In genomic region chr14:115485090-115485489, GRCm38 (mm10) we compare ENCODE assay signal across 9 mouse cellular contexts.
DNase-seq lines count a peak whose midpoint lies in the region; ATAC-seq and TF ChIP-seq lines count a peak whose summit lies in the region.
"Had no signal": no experiment of that assay in that cellular context is flagged by ENCODE, and none has a peak within 500 bp of the region (broad histone marks: within the 10 kb centered on the region; RNA-seq: fewer than 3 reads in every experiment).

No protein-coding gene starts in this region.

- ATAC-seq in forebrain, embryonic 12.5 days (ENCODE audit: low FRiP score): peak; percentile 74; the same call in 1 of the 2 replicates

- no peak overlapping the region for H3K4me2 ChIP-seq in forebrain, embryonic 12.5 days
- H3K4me2 ChIP-seq: neural tube, embryonic 13.5 days had no signal

- no peaks in the 10 kb centered on the region for H3K9me3 ChIP-seq in forebrain, embryonic 12.5 days
- H3K9me3 ChIP-seq: neural tube, embryonic 13.5 days had no signal

- no peak overlapping the region for H3K9ac ChIP-seq in forebrain, embryonic 12.5 days
- H3K9ac ChIP-seq: neural tube, embryonic 13.5 days had no signal

- TF ChIP-seq CTCF in layer of hippocampus, adult 2 months (conservative IDR thresholded peaks at IDR 0.05): peak; percentile 83

- H3K27me3 ChIP-seq in forebrain, embryonic 12.5 days: no peaks in the 10 kb centered on the region
- H3K27me3 ChIP-seq: neural tube, embryonic 13.5 days had no signal

- no peak overlapping the region for H3K27ac ChIP-seq in layer of hippocampus, adult 2 months
- H3K27ac ChIP-seq in forebrain, embryonic 12.5 days: no peak overlapping the region
- H3K27ac ChIP-seq: neural tube, embryonic 13.5 days had no signal

- H3K36me3 ChIP-seq in forebrain, embryonic 12.5 days (replicated peaks): no peaks in the 10 kb centered on the region
- H3K36me3 ChIP-seq: neural tube, embryonic 13.5 days had no signal

- DNase-seq in layer of hippocampus, adult 2 months (ENCODE audit: low spot score in 2 of 2): peak; percentile 20 to 57
- DNase-seq in layer of hippocampus, adult 9-11 months: no peak
- DNase-seq in NIH3T3 (ENCODE audit: low read depth): peak; percentile 3
- DNase-seq in mesoderm, embryonic 11.5 days (ENCODE audit: low read depth, low spot score): peak; percentile 45
- no peak for DNase-seq in ovary, postnatal 10 days (ENCODE audit: low spot score)
- DNase-seq in T-cell, adult 2 months (ENCODE audit: low spot score): no peak
- DNase-seq in urinary bladder, adult 18-20 months (ENCODE audit: low spot score in 2 of 2): no peak

- H3K4me1 ChIP-seq in forebrain, embryonic 12.5 days: no peaks in the 10 kb centered on the region
- H3K4me1 ChIP-seq: neural tube, embryonic 13.5 days had no signal

- no peak overlapping the region for H3K4me3 ChIP-seq in layer of hippocampus, adult 2 months
- no peak overlapping the region for H3K4me3 ChIP-seq in forebrain, embryonic 12.5 days (replicated peaks)
- H3K4me3 ChIP-seq: neural tube, embryonic 13.5 days had no signal

Comparison
In these comparisons a context has a peak if more than half of its experiments do, and no peak if none do; other contexts are left out.
1. DNase-seq: peak in layer of hippocampus, adult 2 months (2 of 2), NIH3T3 (single experiment) and mesoderm, embryonic 11.5 days (single experiment); none in layer of hippocampus, adult 9-11 months (single experiment), ovary, postnatal 10 days (single experiment), T-cell, adult 2 months (single experiment) and urinary bladder, adult 18-20 months (0 of 2).